Mouse (Mus musculus) CH12.LX (cell line): Measurements from ENCODE around the gene Dydc2. TPM values are rescaled to one million over a fixed set of nuclear protein-coding genes. Genes with fewer than 3 reads are reported as not detected.

Experiments used
- DNase-seq: peaks from one replicate; pipeline ENCODE4 v3.0.0-alpha.2; 2013; ENCODE audit errors: extremely low read depth
- H3K27ac ChIP-seq: 2 replicates; pipeline ENCODE4 v1.5.1; 2012; ENCODE audit warnings: low read depth, mild to moderate bottlenecking, control low read depth, moderate library complexity; ENCODE audit not compliant: insufficient read depth
- H3K27me3 ChIP-seq: replicated peaks from 2 replicates; pipeline ENCODE3; 2012; ENCODE audit warnings: inconsistent platforms
- H3K36me3 ChIP-seq, 2 experiments: replicated peaks in 1 of 2; 2 replicates each; pipeline versions ENCODE3 to v1.6.1; 2012; ENCODE audit warnings: inconsistent platforms in 1 of 2, low read length in 1 of 2, mild to moderate bottlenecking in 1 of 2, mixed read lengths in 1 of 2, moderate library complexity in 1 of 2; ENCODE audit not compliant: control insufficient read depth in 1 of 2, insufficient read depth in 1 of 2
- H3K4me1 ChIP-seq, 2 experiments: 2 replicates each; pipeline ENCODE4 v1.6.1; 2012; ENCODE audit warnings: inconsistent platforms in 1 of 2, moderate library complexity in 1 of 2; ENCODE audit not compliant: insufficient read depth in 2 of 2, control insufficient read depth in 1 of 2
- H3K4me2 ChIP-seq: 2 replicates; pipeline ENCODE4 v1.6.1; 2012; ENCODE audit warnings: low read depth, mild to moderate bottlenecking, control low read depth; ENCODE audit not compliant: poor library complexity, insufficient read depth, severe bottlenecking
- H3K4me3 ChIP-seq, 3 experiments: fragments of 150-350 bp in 1 of 3; sonication (generic) in 1 of 3; replicated peaks in 1 of 3; 2 replicates each; pipeline versions ENCODE3 to v1.5.1; 2011 to 2012; ENCODE audit warnings: low read depth in 2 of 3, low read length in 2 of 3, mild to moderate bottlenecking in 2 of 3, moderate library complexity in 2 of 3, control low read depth in 1 of 3, improper control_type of control experiment in 1 of 3, inconsistent platforms in 1 of 3, mixed read lengths in 1 of 3; ENCODE audit not compliant: poor library complexity in 1 of 3
- H3K79me2 ChIP-seq: replicated peaks from 2 replicates; pipeline ENCODE4 v1.6.1; 2012; ENCODE audit warnings: mild to moderate bottlenecking, moderate library complexity; ENCODE audit not compliant: control insufficient read depth, poor library complexity, insufficient read depth, severe bottlenecking; ENCODE audit errors: extremely low read depth
- H3K9ac ChIP-seq: 2 replicates; pipeline ENCODE4 v1.6.1; 2012; ENCODE audit warnings: low read depth, mild to moderate bottlenecking, control low read depth, moderate library complexity; ENCODE audit not compliant: insufficient read depth
- H3K9me3 ChIP-seq: replicated peaks from 2 replicates; pipeline ENCODE3; 2012; ENCODE audit warnings: low read length, inconsistent platforms, mixed read lengths
- BHLHE40 ChIP-seq: IDR thresholded peaks from 2 replicates; pipeline ENCODE4 v1.6.1; 2011; ENCODE audit warnings: mild to moderate bottlenecking, low read depth, low read length, improper control_type of control experiment
- CHD2 ChIP-seq: IDR thresholded peaks from 2 replicates; pipeline ENCODE4 v1.6.1; 2011; ENCODE audit warnings: low read length, improper control_type of control experiment
- E2F4 ChIP-seq: IDR thresholded peaks from 2 replicates; pipeline ENCODE4 v1.6.1; 2011; ENCODE audit warnings: low read depth, low read length, improper control_type of control experiment; ENCODE audit not compliant: insufficient replicate concordance
- ELF1 ChIP-seq: IDR thresholded peaks from 2 replicates; pipeline ENCODE4 v1.6.1; 2014; ENCODE audit warnings: low read depth, mild to moderate bottlenecking, inconsistent platforms, low read length, improper control_type of control experiment
- EP300 ChIP-seq: IDR thresholded peaks from 2 replicates; pipeline ENCODE4 v1.6.1; 2011; ENCODE audit warnings: low read length, improper control_type of control experiment
- ETS1 ChIP-seq: conservative IDR thresholded peaks from 2 replicates; pipeline ENCODE4 v1.6.1; 2012; ENCODE audit warnings: low read depth, mild to moderate bottlenecking, inconsistent platforms, low read length, improper control_type of control experiment, moderate library complexity
- HCFC1 ChIP-seq: IDR thresholded peaks from 2 replicates; pipeline ENCODE4 v1.6.1; 2012; ENCODE audit warnings: low read depth, mild to moderate bottlenecking, inconsistent platforms, low read length, improper control_type of control experiment
- IRF4 ChIP-seq: IDR thresholded peaks from 2 replicates; pipeline ENCODE4 v1.6.1; 2014; ENCODE audit warnings: low read depth, mild to moderate bottlenecking, inconsistent platforms, low read length, improper control_type of control experiment
- JUN ChIP-seq: IDR thresholded peaks from 2 replicates; pipeline ENCODE4 v1.6.1; 2011; ENCODE audit warnings: low read depth, mild to moderate bottlenecking, low read length, improper control_type of control experiment, moderate library complexity; ENCODE audit not compliant: insufficient read depth
- JUND ChIP-seq: conservative IDR thresholded peaks from 2 replicates; pipeline ENCODE4 v1.6.1; 2011; ENCODE audit warnings: low read depth, low read length, improper control_type of control experiment
- KAT2A ChIP-seq: IDR thresholded peaks from 2 replicates; pipeline ENCODE4 v1.6.1; 2012; ENCODE audit warnings: low read length, improper control_type of control experiment, inconsistent platforms; ENCODE audit not compliant: insufficient replicate concordance
- MAX ChIP-seq: IDR thresholded peaks from 2 replicates; pipeline ENCODE4 v1.6.1; 2011; ENCODE audit warnings: low read length, improper control_type of control experiment
- MAZ ChIP-seq: IDR thresholded peaks from 2 replicates; pipeline ENCODE4 v1.6.1; 2012; ENCODE audit warnings: low read depth, mild to moderate bottlenecking, inconsistent platforms, low read length, improper control_type of control experiment, moderate library complexity
- MEF2A ChIP-seq: IDR thresholded peaks from 2 replicates; pipeline ENCODE4 v1.6.1; 2014; ENCODE audit warnings: low read depth, mild to moderate bottlenecking, inconsistent platforms, low read length, improper control_type of control experiment, borderline replicate concordance
- MXI1 ChIP-seq: IDR thresholded peaks from 2 replicates; pipeline ENCODE4 v1.6.1; 2011; ENCODE audit warnings: mild to moderate bottlenecking, low read depth, low read length, improper control_type of control experiment
- NRF1 ChIP-seq: IDR thresholded peaks from 2 replicates; pipeline ENCODE4 v1.6.1; 2014; ENCODE audit warnings: low read depth, mild to moderate bottlenecking, inconsistent platforms, low read length, improper control_type of control experiment, moderate library complexity
- RAD21 ChIP-seq: IDR thresholded peaks from 2 replicates; pipeline ENCODE4 v1.6.1; 2011; ENCODE audit warnings: low read depth, mild to moderate bottlenecking, low read length, improper control_type of control experiment, moderate library complexity
- SMC3 ChIP-seq: IDR thresholded peaks from 2 replicates; pipeline ENCODE4 v1.6.1; 2011; ENCODE audit warnings: low read depth, low read length, improper control_type of control experiment
- TBP ChIP-seq: conservative IDR thresholded peaks from 2 replicates; pipeline ENCODE4 v1.6.1; 2011; ENCODE audit warnings: low read depth, low read length, improper control_type of control experiment
- TCF12 ChIP-seq: IDR thresholded peaks from 2 replicates; pipeline ENCODE4 v1.6.1; 2014; ENCODE audit warnings: low read depth, mild to moderate bottlenecking, inconsistent platforms, low read length, improper control_type of control experiment
- UBTF ChIP-seq: IDR thresholded peaks from 2 replicates; pipeline ENCODE4 v1.6.1; 2012; ENCODE audit warnings: low read depth, mild to moderate bottlenecking, inconsistent platforms, low read length, improper control_type of control experiment, moderate library complexity
- USF1 ChIP-seq: IDR thresholded peaks from 2 replicates; pipeline ENCODE4 v1.6.1; 2014; ENCODE audit warnings: low read depth, mild to moderate bottlenecking, inconsistent platforms, low read length, improper control_type of control experiment
- USF2 ChIP-seq: conservative IDR thresholded peaks from 2 replicates; pipeline ENCODE4 v1.6.1; 2011; ENCODE audit warnings: low read depth, low read length, improper control_type of control experiment
- ZKSCAN1 ChIP-seq: IDR thresholded peaks from 2 replicates; pipeline ENCODE4 v1.6.1; 2012; ENCODE audit warnings: low read depth, inconsistent platforms, low read length, improper control_type of control experiment, borderline replicate concordance
- ZMIZ1 ChIP-seq: IDR thresholded peaks from 2 replicates; pipeline ENCODE4 v1.6.1; 2012; ENCODE audit warnings: low read depth, mild to moderate bottlenecking, inconsistent platforms, low read length, improper control_type of control experiment
- ZNF384 ChIP-seq: IDR thresholded peaks from 2 replicates; pipeline ENCODE4 v1.6.1; 2012; ENCODE audit warnings: low read depth, low read length, improper control_type of control experiment, inconsistent platforms
- dilution Hi-C: fragments of 300-500 bp; cut with MboI; formaldehyde crosslinking; loops from 2 replicates; pipeline ENCODE4 v1.14.3; 2020; ENCODE audit warnings: low sequenced_read_pairs; ENCODE audit not compliant: extremely low pct_unique_long_range_greater_than_20kb, extremely low pct_ligation_motif_present
- in situ Hi-C: fragments of 300-500 bp; cut with MboI; formaldehyde crosslinking; loops from 3 replicates; pipeline ENCODE4 v1.14.3; 2019; ENCODE audit warnings: low sequenced_read_pairs, low pct_ligation_motif_present, low pct_unique_long_range_greater_than_20kb, mixed read lengths
- polyA plus RNA-seq: library from polyadenylated mRNA; unstranded; fragments of >175 nt; gene quantifications from 2 replicates; pipeline ENCODE4 v1.2.1, GENCODE M21; 2012; ENCODE audit warnings: low read depth; ENCODE audit not compliant: insufficient read length
- total RNA-seq, 2 experiments: library from RNA; depleted of rRNA; stranded (reverse); fragments of 300-350 nt in 1 of 2; fragments of >200 nt in 1 of 2; gene quantifications; 2 replicates each; pipeline ENCODE4 v1.2.3; 2012 to 2014

Dydc2 gene
- total and polyA plus RNA-seq, 3 experiments, result 0.67 TPM; not detected in 2

DNA sequence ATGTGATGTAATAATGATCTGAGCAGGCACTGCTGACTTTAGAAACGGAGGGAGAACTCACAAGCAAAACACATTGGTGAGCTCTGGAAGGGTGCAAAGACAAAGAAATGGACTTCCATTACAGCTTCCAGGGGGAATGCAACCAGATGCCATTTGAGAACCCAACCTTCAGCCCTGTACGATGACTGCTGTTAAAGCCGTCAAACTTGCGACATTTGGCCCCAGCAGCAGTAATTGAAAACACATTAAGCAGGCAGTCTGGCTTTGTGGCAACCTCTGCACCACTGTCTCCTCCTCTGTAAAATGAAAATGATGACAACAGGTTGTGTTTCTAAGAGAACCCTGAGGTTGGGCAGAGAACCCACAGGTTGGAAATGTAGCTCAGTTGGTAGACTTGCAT, 68.2 kb downstream of the Dydc2 start:
- Histone ChIP-seq H3K27ac (peak overlapping the region; percentile 80), H3K9ac (no peak overlapping the region), H3K36me3 (peaks cover 0 to 12% of the 10 kb centered on the region in 2 experiments), H3K27me3 (no peaks in the 10 kb centered on the region), H3K4me1 (peaks cover 10 to 54% of the 10 kb centered on the region in 2 experiments; a peak in 3 of 4 replicates), H3K4me3 (no peak overlapping the region), H3K9me3 (no peaks in the 10 kb centered on the region), H3K79me2 (no peaks in the 10 kb centered on the region), H3K4me2 (no peak overlapping the region)
- TF ChIP-seq NRF1 (no peak), KAT2A (no peak), ZNF384 (no peak), HCFC1 (no peak), RAD21 (no peak), MXI1 (no peak), BHLHE40 (no peak), SMC3 (no peak), TBP (no peak), UBTF (no peak), MAX (no peak), ZKSCAN1 (no peak)
- no peak for DNase-seq
- in situ Hi-C loops, result no loop called here
- dilution Hi-C loops, result no loop called here

DNA sequence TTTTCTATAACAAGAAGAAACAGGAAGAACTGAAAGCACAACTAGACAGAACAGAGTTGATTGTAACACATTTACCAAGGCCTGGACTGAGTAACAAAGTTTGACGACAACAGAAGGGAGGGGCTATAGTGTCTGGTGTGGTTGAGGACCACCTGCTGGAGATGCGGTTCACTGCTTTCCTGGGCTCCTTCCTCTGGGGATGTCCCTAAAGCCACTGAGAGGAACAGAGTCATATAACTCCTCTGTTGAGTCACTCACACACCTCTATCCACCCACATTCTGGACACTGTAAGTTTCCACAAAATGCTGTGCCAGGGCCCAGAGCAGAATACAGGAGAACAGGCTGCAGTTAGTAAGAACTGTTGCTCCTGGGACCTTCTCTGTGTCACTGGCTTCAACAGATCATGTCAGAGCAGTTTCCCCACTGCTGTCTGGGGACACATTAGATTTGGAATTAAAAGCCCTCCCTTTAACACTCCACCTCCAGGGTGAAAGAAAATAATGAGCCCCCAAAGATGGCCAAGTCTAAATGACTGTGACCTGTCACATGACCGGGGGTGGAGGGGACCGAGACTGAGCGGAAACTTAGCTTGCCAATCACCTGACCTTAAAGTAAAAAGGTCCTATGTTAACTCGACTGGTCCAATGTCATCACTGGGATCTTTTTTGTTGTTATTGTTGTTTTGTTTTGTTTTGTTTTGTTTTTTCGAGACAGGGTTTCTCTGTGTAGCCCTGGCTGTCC, 68.9 kb downstream of the Dydc2 start:
- Histone ChIP-seq H3K9me3 (no peaks in the 10 kb centered on the region), H3K9ac (0 out of 2 replicates have a peak overlapping the region, but pooled peaks have one; percentile 37), H3K4me3 (no peak overlapping the region), H3K4me2 (peak overlapping the region; percentile 50), H3K36me3 (peaks cover 0 to 12% of the 10 kb centered on the region in 2 experiments), H3K27ac (peak overlapping the region; percentile 80), H3K4me1 (peaks cover 10 to 55% of the 10 kb centered on the region in 2 experiments; a peak in 3 of 4 replicates), H3K79me2 (no peaks in the 10 kb centered on the region), H3K27me3 (no peaks in the 10 kb centered on the region)
- TF ChIP-seq ELF1 (peak; percentile 50; the same call in 1 of the 2 replicates), EP300 (peak; percentile 95), MAZ (peak; percentile 51; the same call in 1 of the 2 replicates), IRF4 (peak; percentile 94), NRF1 (no peak), ETS1 (peak; percentile 86), KAT2A (no peak), CHD2 (peak; percentile 34), JUND (peak; percentile 92), USF2 (peak; percentile 75), E2F4 (no peak), ZMIZ1 (no peak), TCF12 (peak; percentile 91), BHLHE40 (peak; percentile 75), MEF2A (peak; percentile 75; the same call in 1 of the 2 replicates), TBP (0 out of 2 replicates have a peak, but pooled peaks have one; percentile 49), USF1 (peak; percentile 74), JUN (peak; percentile 82)
- DNase-seq, result peak; percentile 98
- in situ Hi-C loops, result no loop called here
- dilution Hi-C loops, result no loop called here
